Mouse (Mus musculus) testis, adult 2 months (tissue): ENCODE data around the gene Wdr90. TPM values are rescaled to one million over a fixed set of nuclear protein-coding genes. Genes with fewer than 3 reads are reported as not detected.

Source experiments
- H3K27ac ChIP-seq: fragments of 200-500 bp; 2 replicates; pipeline ENCODE4 v1.5.1; 2012; ENCODE audit warnings: low read depth, low read length; ENCODE audit not compliant: control insufficient read depth, insufficient read depth
- H3K27me3 ChIP-seq: fragments of 200-500 bp; 2 replicates; pipeline ENCODE4 v1.6.1; 2012; ENCODE audit warnings: mild to moderate bottlenecking, low read length, moderate library complexity; ENCODE audit not compliant: control insufficient read depth, insufficient read depth
- H3K36me3 ChIP-seq: fragments of 200-500 bp; 2 replicates; pipeline ENCODE4 v1.6.1; 2012; ENCODE audit warnings: mild to moderate bottlenecking, low read length; ENCODE audit not compliant: control insufficient read depth, insufficient read depth
- H3K4me1 ChIP-seq: fragments of 200-500 bp; 2 replicates; pipeline ENCODE4 v1.6.1; 2012; ENCODE audit warnings: low read length; ENCODE audit not compliant: control insufficient read depth, insufficient read depth
- H3K4me3 ChIP-seq: fragments of 200-500 bp; 2 replicates; pipeline ENCODE4 v1.5.1; 2012; ENCODE audit warnings: low read depth, mild to moderate bottlenecking, low read length, moderate library complexity, mixed read lengths; ENCODE audit not compliant: control insufficient read depth
- CTCF ChIP-seq: fragments of 200-500 bp; IDR thresholded peaks from 2 replicates; pipeline ENCODE4 v1.5.1; 2012; ENCODE audit warnings: low read depth, mild to moderate bottlenecking, inconsistent platforms, low read length, moderate library complexity; ENCODE audit not compliant: control insufficient read depth, insufficient read depth, insufficient replicate concordance
- POLR2A ChIP-seq: fragments of 200-500 bp; IDR thresholded peaks from 2 replicates; pipeline ENCODE4 v1.6.1; 2012; ENCODE audit warnings: low read depth, mild to moderate bottlenecking, inconsistent platforms, low read length, moderate library complexity; ENCODE audit not compliant: control insufficient read depth
- polyA plus RNA-seq: library from polyadenylated mRNA; depleted of rRNA; stranded (reverse); fragments of >200 nt; gene quantifications from 2 replicates; pipeline ENCODE4 v1.2.3, GENCODE M21; 2012; rRNA removed

Wdr90 gene
- 49.9 and 54.9 TPM in 2 replicates for polyA plus RNA-seq

DNA sequence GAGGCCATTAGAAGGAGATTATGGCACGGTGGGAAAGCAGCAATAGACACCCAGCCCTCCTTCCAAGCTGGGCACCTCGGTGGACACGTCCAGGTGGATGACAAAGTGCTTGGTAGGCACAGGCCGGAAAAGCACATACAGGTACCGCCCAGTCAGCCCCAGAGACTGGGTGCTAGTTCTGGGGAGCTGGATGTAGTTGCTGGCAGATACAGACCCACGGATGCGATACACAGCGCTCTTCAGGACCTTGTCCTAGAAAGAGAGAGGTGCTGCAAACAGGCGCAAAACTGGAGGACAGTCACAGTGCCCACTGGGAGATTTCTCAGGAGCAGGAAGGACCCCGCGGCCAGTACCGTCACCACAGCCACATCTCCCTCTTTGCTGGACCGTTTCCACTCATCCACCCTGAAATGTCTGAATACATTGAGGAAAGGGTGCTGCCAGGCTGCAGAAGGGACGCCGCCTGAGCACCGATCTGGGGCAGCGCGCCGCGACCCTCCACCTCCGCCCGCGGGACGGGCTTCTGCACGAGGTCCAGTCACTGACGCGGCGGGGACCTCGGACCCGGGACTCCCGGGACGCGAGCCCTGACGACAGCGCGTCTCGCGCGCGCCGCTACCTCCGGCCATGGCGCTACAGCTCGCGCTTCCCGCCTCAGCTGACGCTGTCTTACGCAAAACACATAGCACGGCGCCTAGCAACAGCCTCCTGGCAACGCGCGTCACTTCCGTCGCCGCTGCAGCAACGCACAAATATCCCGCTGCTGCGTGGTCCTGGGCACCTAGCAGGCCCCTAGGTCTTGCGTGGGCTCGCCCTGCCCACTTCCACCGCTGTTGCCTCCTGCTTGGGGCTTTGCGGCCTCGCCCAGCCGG, at the start of gene Wdr90:
Gene Wdr90, minus strand, starts transcription at position 670 of the 872 bp plus-strand sequence.
- Histone ChIP-seq H3K27me3 (no peaks in the 10 kb centered on the region), H3K4me1 (peaks cover 9% of the 10 kb centered on the region), H3K4me3 (peak within 1 kb of the TSS; percentile 97), H3K36me3 (no peaks in the 10 kb centered on the region), H3K27ac (peak within 1 kb of the TSS; percentile 94)
- no peak; the same call in 1 of the 2 replicates for TF ChIP-seq CTCF
- peak; percentile 96 for TF ChIP-seq POLR2A

DNA sequence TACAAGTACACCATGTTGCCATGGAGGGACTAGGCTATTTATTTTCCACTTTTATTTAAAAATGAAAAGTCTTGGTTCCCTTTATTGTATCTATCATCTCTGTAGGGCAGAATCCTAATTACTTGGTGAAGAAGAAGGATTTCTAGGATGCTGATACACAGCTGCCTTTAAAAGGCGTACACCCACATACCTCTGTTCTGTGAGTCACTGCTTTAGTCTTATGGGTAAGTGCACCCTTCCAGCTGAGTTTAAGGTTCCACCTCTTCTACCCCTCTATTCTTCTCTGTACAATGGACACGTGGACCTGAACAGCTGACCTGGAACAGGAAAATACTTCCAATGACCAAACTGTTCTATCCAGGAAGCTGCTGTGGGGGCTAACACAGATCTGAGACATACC, 46.3 kb upstream of the Wdr90 start:
- H3K36me3 ChIP-seq = no peaks in the 10 kb centered on the region
- TF ChIP-seq POLR2A = no peak
- no peak for TF ChIP-seq CTCF
- H3K4me1 ChIP-seq = no peaks in the 10 kb centered on the region
- H3K4me3 ChIP-seq = no peak overlapping the region
- H3K27ac ChIP-seq = no peak overlapping the region
- no peaks in the 10 kb centered on the region for H3K27me3 ChIP-seq

DNA sequence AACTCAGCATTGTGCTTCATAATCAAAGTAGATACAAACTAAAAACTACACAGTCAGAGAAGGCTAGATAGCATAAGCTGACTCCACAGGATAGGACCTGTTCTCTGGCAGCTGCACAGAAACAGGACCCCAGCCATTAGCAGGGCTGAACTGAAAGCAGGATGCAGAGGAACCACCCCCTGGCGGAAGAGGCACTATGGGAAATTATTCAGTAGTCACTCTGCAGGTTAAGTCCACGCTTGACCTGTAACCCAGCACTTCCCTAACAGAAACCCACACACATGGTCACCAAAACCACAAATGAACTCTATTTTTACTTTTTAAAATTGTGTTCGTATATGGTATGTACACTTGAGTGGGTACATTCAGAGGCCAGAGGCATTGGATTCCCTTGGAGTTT, 41.8 kb upstream of the Wdr90 start:
- Histone ChIP-seq H3K27ac (no peak overlapping the region), H3K36me3 (no peaks in the 10 kb centered on the region), H3K4me1 (no peaks in the 10 kb centered on the region), H3K4me3 (no peak overlapping the region), H3K27me3 (no peaks in the 10 kb centered on the region)
- TF ChIP-seq CTCF = no peak
- no peak for TF ChIP-seq POLR2A

DNA sequence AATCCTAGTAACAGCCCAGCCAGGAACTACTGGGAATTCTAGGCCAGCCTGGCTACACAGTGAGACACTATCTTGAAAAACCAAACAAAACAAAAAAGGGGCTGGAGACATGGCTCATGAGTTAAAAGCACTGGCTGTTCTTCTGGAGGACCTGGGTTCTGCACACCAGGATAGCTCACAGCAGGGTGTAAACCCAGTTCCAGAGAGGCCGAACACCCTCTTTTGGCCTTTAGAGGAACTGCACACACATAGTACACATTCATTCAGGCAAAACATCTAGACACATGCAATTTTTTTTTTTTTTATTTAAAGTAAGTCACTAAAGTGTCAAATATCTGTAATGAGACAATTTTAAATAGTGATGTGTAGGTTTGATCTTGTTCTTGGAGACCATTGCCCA, 38.9 kb upstream of the Wdr90 start:
- H3K4me3 ChIP-seq = no peak overlapping the region
- TF ChIP-seq POLR2A = no peak
- TF ChIP-seq CTCF = no peak
- H3K4me1 ChIP-seq = no peaks in the 10 kb centered on the region
- no peaks in the 10 kb centered on the region for H3K36me3 ChIP-seq
- H3K27ac ChIP-seq = no peak overlapping the region
- no peaks in the 10 kb centered on the region for H3K27me3 ChIP-seq

DNA sequence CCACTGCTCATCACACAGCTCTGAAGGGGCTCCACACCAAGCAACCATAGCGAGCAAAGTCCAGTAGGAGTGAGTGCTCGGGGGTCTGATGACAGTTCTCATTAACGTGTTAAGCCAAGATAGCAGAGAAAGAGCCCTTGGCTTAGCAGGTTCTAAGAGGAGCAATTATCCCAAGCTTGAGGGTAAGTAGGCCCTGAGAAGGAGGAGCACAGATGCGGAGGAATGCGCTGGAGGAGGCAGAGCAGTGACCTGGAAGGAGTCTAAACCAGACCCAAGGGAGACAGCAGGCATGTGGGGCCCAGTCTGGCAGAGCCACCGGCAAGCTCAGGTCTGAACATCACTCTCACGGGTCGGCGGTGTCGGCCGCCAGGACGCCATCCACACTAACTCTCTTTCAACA, 34.6 kb upstream of the Wdr90 start:
- H3K4me1 ChIP-seq = no peaks in the 10 kb centered on the region; the same call in 1 of the 2 replicates
- H3K4me3 ChIP-seq = no peak overlapping the region
- H3K27ac ChIP-seq = no peak overlapping the region
- no peaks in the 10 kb centered on the region for H3K36me3 ChIP-seq
- H3K27me3 ChIP-seq = no peaks in the 10 kb centered on the region
- no peak for TF ChIP-seq POLR2A
- no peak for TF ChIP-seq CTCF

DNA sequence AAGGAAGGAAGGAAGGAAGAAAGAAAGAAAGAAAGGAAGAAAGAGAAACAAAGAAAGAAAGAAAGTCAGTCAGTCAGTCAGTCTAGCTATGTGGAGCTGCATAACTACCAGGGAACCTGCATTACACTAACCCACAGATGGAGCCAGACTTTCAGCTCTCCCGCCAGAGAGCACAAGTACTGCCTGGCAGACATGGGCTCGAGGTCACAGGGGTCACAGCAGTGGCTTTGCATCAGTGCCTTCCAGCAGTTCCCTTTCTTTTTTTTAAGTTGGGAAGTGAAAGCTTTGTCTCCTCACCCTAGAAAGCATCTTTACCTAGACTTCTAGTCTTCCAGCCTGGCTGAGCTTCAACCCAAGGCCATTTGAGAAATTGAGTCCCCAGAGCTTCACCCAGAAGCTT, 34.1 kb upstream of the Wdr90 start:
- no peaks in the 10 kb centered on the region for H3K36me3 ChIP-seq
- TF ChIP-seq CTCF (no peak), POLR2A (no peak)

DNA sequence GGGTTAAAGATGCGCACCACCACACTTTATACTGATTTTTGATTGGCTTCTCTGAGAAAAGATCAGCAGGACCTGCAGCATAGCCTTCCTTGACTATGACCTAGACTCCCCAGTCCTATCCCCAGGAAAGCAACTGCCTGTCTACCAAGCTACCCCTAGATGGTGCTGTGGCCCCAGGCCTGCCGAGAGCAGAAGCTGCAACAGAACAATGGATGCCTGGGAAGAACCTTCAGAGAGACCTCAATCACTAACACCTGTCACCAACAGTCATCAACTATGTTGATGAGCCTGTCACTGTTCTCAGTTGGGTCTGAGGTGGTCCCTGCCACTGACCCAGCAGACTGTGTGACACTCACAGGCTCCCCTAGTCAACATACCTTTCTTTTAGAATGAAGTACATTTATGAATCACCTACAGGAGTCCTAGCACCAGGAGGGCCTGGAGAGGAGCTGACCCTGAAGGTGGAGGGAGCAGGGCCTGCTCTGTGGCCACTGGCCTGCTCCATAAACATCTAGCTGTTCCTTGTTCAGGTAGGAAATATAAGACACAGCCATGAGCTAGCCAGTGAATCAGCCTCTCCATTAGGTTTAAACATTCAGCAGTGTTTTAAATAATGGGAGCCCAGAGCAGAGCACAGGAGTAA, 32.8 kb upstream of the Wdr90 start:
- Histone ChIP-seq H3K36me3 (peaks cover 1% of the 10 kb centered on the region; the same call in 1 of the 2 replicates), H3K27ac (no peak overlapping the region), H3K4me1 (no peaks in the 10 kb centered on the region; the same call in 1 of the 2 replicates), H3K27me3 (no peaks in the 10 kb centered on the region), H3K4me3 (no peak overlapping the region)
- TF ChIP-seq POLR2A = no peak
- TF ChIP-seq CTCF = peak; percentile 77; the same call in 1 of the 2 replicates

More for the DNA sequence above, 34.1 kb upstream of the Wdr90 start:
- H3K27ac ChIP-seq = no peak overlapping the region
- no peaks in the 10 kb centered on the region; the same call in 1 of the 2 replicates for H3K4me1 ChIP-seq
- no peaks in the 10 kb centered on the region for H3K27me3 ChIP-seq
- no peak overlapping the region for H3K4me3 ChIP-seq
